In genomic region chr4:109665982-109666460, GRCm38 (mm10) we compare ENCODE assay signal across 8 mouse cellular contexts. TPM values are rescaled to one million over a fixed set of nuclear protein-coding genes. Genes with fewer than 3 reads are reported as not detected.
DNase-seq lines count a peak whose midpoint lies in the region; TF ChIP-seq lines count a peak whose summit lies in the region.

No protein-coding gene starts in this region.

- H3K4me1 ChIP-seq in cortical plate, adult 2 months (ENCODE audit: control insufficient read depth, insufficient read depth, low read length), result no peaks in the 10 kb centered on the region
- H3K4me1 ChIP-seq in limb, embryonic 10.5 days, result peaks cover 29% of the 10 kb centered on the region
- peaks cover 26% of the 10 kb centered on the region for H3K4me1 ChIP-seq in midbrain, embryonic 10.5 days

- H3K9me3 ChIP-seq in limb, embryonic 10.5 days (replicated peaks), result no peaks in the 10 kb centered on the region
- H3K9me3 ChIP-seq in midbrain, embryonic 10.5 days (replicated peaks), result no peaks in the 10 kb centered on the region

- TF ChIP-seq CTCF in cortical plate, adult 2 months (IDR thresholded peaks at IDR 0.05; ENCODE audit: extremely low read depth, insufficient read depth, low read length), result no peak

- TF ChIP-seq POLR2A in cortical plate, adult 2 months (IDR thresholded peaks at IDR 0.05; ENCODE audit: extremely low read depth, insufficient read depth, low read length), result no peak

- H3K36me3 ChIP-seq in limb, embryonic 10.5 days, result no peaks in the 10 kb centered on the region
- no peaks in the 10 kb centered on the region for H3K36me3 ChIP-seq in midbrain, embryonic 10.5 days

- peak overlapping the region; percentile 46 for H3K4me3 ChIP-seq in cortical plate, adult 2 months (ENCODE audit: insufficient read depth, low read length)
- H3K4me3 ChIP-seq in limb, embryonic 10.5 days, result peak overlapping the region; percentile 77
- H3K4me3 ChIP-seq in midbrain, embryonic 10.5 days, result peak overlapping the region; percentile 76

- peak; percentile 60 for DNase-seq in urinary bladder, adult 2 months (ENCODE audit: low spot score)
- DNase-seq in urinary bladder, postnatal 10 days (ENCODE audit: low spot score), result no peak
- DNase-seq in gastrocnemius, postnatal 25 days, result peak; percentile 70
- peak; percentile 69 for DNase-seq in induced T-regulatory cell, adult 2 months (ENCODE audit: low read depth)
- DNase-seq in limb, embryonic 10.5 days (ENCODE audit: low spot score), result peak; percentile 76
- peak; percentile 79 for DNase-seq in midbrain, embryonic 10.5 days (ENCODE audit: low spot score)
- peak; percentile 72 to 83 for DNase-seq in spleen, postnatal 10 days (ENCODE audit: low spot score in 2 of 2)

- peaks cover 53% of the 10 kb centered on the region for H3K27me3 ChIP-seq in limb, embryonic 10.5 days (ENCODE audit: low read depth, poor library complexity, severe bottlenecking)
- peaks cover 69% of the 10 kb centered on the region for H3K27me3 ChIP-seq in midbrain, embryonic 10.5 days (ENCODE audit: low read depth, poor library complexity, severe bottlenecking)

- under 1% methylated on average over 49 of the region's 49 CpGs for WGBS in limb, embryonic 10.5 days
- WGBS in midbrain, embryonic 10.5 days, result 0% methylated on average over 49 of the region's 49 CpGs

- no peak overlapping the region for H3K27ac ChIP-seq in cortical plate, adult 2 months (ENCODE audit: insufficient read depth, low read length)
- peak overlapping the region; percentile 91 for H3K27ac ChIP-seq in limb, embryonic 10.5 days
- peak overlapping the region; percentile 96 for H3K27ac ChIP-seq in midbrain, embryonic 10.5 days (replicated peaks)

RNA-seq across cellular contexts. Expression of gene Cdkn2c, which starts 1.0 kb away (rescaled TPM):
- polyA plus RNA-seq in urinary bladder, adult 2 months (2012; rRNA removed), result 16.1 and 16.4 TPM in 2 replicates
- 5.4 and 6.3 TPM in 2 replicates for polyA plus RNA-seq in cortical plate, adult 2 months (2012; rRNA removed)
- 10 to 100 TPM in 1 of 2 experiments, 1 to 10 TPM in 1; 9.2 to 11.7 TPM for total RNA-seq in gastrocnemius, postnatal 25 days (2021)
- polyA plus RNA-seq in limb, embryonic 10.5 days (2016; fragmentation: Nextera tagmentation; extraction: Ambion mirVana), result 1.1 and 1.4 TPM in 2 replicates
- polyA plus RNA-seq in midbrain, embryonic 10.5 days (2016; fragmentation: Nextera tagmentation; extraction: Ambion mirVana), result 4.0 and 4.1 TPM in 2 replicates

RNA-seq across cellular contexts. Expression of gene Faf1, which starts 10.4 kb away (rescaled TPM):
- polyA plus RNA-seq in urinary bladder, adult 2 months (2012; rRNA removed), result 16.9 and 17.7 TPM in 2 replicates
- polyA plus RNA-seq in cortical plate, adult 2 months (2012; rRNA removed), result 17.9 and 20.4 TPM in 2 replicates
- total RNA-seq in gastrocnemius, postnatal 25 days (2021), result 10 to 100 TPM; 31.2 to 31.4 TPM
- polyA plus RNA-seq in limb, embryonic 10.5 days (2016; fragmentation: Nextera tagmentation; extraction: Ambion mirVana), result 29.2 TPM in 2 replicates
- 28.7 and 30.5 TPM in 2 replicates for polyA plus RNA-seq in midbrain, embryonic 10.5 days (2016; fragmentation: Nextera tagmentation; extraction: Ambion mirVana)
